Mouse (Mus musculus) cerebral cortex, adult 2 months (tissue): ENCODE data around the gene Gm42906.

Source experiments
- WGBS: fragments of 180-500 bp; shearing (Covaris S2); methylation state at CpG from one replicate; pipeline ENCODE4 v1.1.7; 2018; 5-methylcytosine and 5-hydroxymethylcytosine counted together

Gene Gm42906

DNA sequence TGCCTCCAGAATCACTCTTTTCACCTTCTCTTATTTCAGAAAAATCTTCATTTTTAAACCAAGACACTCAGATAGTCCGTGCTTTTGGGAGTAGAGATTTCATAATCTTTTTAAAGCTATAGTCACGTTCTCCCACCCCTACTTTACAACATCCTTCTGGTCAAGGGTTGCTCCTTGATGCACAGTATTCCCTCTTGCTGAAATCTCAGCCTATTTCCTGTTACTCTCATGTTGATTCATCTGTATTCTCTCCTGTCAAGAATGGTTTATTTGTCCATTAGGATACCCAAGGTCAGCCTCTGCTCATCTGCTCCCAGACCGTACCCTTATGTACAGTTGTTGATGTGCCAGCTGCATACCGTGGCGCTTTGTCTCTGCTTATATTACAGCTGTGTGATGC, 284.0 kb downstream of the Gm42906 start:
- WGBS, result 73% methylated on average over 5 of the region's 5 CpGs

DNA sequence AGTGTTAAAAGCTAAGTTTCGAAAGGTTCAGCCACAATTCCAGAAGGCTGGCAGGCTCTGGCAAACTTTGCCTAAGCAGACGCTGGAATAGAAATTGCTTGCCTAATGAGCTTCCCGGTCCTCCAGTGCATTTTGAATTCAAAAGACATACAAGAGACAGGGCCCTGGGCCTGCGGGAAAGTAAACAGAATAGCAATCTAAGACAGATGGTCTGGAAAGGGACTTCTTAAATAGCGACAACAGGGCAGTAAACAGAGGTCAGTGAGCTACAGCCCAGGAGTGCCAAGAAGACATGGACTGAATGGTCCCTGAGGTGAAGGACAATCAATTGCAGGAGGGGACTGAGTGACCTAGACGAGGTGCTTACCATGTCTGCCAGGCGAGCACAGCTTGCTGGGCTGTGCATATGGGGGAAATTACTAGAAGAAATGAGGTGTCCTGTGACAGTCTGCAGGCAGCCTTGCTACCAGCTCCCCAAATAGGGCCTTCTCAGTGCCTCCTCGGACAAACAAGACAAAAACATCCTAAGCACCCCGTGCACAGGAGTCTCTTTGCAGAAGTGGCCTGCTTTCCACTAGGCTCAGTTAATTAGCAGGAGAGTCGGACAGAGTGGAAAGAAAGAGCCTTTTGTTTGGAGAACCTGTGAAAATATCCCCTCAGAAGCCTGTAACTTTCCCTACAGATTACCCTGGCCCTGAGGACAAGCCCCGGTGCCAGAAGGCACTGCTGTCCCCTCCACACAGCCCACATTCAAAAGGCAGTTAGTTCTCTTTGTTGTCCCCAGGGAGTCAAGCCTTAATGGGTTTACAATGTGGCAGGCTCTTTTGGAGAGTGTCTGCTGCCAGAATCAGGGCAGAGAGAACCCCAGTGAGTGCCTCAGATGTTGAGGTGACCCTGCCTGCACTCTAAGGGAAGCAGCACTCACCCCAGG, 285.0 kb downstream of the Gm42906 start:
- 44% methylated on average over 11 of the region's 11 CpGs for WGBS

DNA sequence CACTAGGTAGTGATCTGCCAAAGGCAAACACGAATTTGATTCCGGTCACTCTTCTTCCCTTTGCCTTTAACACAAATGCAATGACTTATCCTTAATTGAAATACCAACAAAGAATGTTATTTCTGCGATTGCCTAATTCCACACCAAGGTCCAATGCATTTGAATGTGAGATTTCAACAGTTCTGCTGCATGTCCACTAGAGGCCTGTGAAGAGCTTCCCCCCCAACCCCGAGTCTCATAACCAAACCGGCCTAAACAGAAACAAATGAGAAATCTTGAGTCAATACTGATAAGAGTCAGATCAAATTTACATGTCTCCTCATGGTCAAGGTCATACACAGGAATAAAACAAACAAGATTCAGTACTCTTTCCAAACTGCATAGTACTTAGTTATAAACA, 285.7 kb downstream of the Gm42906 start:
- 37% methylated on average over 5 of the region's 5 CpGs for WGBS

DNA sequence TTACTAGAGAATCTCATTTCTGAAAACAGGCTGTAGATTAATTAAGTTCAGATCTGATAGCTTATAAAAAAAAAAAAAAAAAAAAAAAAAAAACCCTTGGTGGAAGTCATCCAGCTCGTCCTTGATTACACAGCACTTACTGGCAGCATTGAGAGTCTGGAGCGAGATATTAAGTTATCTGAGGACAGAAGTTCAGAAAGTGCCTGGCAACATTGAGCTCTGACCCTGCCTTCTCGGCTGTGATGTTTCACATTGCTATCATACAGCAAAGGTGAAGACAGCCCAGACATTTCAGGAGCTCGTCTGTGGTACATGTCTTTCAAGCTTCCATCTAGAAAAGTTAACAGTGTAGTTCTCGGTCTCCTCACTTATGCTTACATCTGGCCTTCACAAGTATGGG, 290.1 kb downstream of the Gm42906 start:
- 65% methylated on average over 5 of the region's 5 CpGs for WGBS

DNA sequence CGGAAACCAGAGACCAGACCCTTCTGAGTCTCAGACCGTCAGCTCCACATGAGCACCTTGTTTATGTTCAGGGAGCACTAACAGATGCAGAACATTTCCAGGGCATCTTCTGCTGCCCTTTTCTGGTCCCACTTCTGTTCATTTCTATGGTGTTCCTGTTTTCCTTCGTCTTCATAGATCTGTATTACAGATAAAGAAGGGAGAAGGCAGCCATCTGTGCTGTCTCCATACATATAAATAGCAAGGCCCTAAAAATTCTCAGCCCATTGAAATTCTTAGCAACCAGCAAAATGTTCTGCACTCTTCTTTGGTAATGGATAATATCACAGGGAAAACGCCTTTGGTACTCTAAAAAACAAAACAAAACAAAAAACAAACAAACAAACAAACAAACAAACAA, 290.7 kb downstream of the Gm42906 start:
- 55% methylated on average over 4 of the region's 4 CpGs for WGBS

DNA sequence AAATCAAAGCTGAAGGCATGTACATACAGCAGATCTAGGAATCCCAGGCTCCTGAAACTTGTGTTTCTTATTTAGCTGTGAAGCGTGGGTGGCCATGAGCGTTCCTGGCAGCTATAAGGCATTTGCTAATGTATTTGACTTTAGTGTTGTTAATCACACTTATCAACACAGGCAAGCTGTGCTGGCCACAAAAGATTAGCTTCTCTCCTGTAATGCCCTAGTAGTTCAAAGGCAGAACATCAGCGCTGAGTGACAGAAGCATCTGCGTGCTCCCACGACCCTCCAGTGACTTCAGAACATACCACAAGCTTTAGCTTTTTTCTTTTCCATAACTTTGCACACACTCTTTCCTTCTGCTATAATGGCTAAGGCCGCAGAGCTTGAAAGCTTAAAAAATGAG, 292.0 kb downstream of the Gm42906 start:
- WGBS, result 59% methylated on average over 6 of the region's 6 CpGs

DNA sequence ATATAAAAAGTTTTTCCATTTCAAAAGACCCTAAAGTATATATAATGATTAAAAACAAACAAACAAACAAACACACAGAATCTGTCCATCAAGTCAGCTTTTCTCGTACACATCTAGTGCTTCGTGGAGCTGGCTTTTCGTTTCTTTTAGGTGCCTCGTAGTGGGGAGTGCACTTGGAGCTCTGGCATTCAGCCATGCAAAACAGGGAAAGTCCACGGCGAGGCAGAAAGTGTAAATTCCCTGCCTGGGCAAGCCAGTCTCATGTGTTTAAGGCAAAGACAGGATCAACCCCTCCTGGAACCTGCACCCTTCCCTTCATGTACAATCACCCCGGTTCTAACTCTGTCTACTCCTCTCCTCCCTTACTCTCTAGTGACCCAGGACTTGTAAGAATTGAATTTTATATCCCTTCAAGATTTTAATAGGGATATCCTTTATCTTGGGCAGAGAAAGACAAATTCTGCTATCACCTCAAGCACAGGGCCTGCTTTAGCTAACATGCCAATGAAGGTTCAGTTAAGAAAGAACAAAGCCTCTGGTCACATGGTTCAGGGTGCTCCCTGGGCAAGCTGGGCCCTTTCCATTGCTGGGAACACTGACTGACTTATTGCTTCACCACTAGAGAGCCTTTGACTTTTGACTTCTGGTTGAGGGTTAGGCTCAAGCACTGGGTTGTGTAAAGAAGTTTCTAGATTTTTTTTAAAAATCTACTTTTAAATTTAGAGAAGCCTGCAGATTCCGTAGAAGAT, 292.7 kb downstream of the Gm42906 start:
- 59% methylated on average over 8 of the region's 8 CpGs for whole genome bisulfite sequencing

DNA sequence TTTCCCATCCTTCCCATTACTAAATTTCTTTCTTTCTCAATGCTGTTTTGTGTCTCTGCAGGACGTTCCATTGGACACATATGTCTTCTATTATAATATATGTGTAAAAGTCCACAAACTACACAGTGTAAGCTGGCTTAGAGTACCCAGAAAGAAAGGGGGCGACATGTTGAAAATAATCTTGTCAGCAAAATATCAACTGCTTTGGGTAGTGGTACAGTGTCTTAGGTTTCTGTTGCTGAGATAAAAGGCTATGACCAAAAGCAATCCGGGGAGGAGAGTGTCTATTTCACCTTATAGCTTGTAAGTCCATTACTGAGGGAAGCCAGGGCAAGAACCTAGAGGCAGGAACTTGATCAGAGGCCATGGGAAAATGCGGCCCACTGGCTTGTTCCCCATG, 293.8 kb downstream of the Gm42906 start:
- WGBS, result 95% methylated on average over 4 of the region's 4 CpGs

DNA sequence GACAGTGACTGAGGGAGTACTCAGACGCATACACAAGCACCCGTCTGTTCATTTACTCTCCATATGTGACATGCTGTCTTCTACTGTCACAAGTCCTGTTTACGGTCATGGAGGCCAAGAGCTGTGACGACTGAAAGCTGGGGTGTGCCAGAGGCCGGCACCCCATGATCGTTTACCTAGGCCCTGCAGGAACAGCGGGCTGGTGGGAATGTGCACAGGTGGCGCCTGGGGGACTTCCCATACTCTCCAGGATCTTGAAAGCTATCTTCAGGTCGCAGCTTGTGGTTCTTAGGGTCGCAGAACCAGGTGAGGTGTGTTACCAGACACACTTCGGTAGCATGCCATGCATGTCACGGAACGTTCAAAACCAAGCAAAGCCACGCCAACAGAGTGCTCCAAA, 294.2 kb downstream of the Gm42906 start:
- WGBS, result 92% methylated on average over 14 of the region's 14 CpGs

DNA sequence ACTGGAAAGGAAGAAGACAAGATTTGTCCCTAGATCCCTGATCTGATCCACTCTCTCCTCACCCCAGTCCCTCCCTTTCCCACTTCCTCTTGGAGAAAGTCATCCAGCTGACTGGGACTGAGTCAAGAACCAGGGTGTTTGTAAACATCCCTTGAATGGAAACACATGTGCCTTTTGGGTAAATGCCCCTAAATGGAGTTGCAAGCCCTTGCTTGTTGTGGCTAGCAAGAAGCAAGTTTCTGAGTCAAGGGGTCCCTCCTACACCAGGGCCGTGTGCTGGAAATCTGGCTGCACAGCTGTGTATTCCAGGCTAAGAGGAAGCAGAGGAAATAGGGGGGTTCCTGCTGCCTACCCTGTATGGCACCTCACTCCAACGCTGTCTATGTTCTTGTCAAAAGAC, 298.2 kb downstream of the Gm42906 start:
- 67% methylated on average over 2 of the region's 2 CpGs for WGBS

DNA sequence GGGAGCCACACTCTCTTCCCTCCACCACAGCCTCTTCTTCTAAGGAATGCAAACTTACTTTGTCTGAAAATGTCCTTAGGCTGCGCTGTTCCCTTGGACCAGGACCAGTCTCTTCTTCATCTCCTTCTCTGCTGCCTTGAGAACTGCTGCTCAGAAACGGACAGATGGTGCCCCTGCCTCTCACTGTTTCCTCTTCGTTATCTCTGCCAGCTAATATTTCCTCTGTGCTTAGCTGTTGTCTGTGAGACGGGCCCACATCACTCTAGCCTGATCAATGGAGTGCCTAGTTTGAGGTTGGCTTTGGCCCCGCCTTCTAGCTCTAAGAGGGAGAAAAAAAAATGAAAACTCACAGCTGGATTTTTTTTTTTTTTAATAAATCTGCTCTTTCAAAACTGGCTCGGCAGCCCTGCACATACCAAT, 300.7 kb downstream of the Gm42906 start:
- WGBS, result 42% methylated on average over 6 of the region's 6 CpGs

DNA sequence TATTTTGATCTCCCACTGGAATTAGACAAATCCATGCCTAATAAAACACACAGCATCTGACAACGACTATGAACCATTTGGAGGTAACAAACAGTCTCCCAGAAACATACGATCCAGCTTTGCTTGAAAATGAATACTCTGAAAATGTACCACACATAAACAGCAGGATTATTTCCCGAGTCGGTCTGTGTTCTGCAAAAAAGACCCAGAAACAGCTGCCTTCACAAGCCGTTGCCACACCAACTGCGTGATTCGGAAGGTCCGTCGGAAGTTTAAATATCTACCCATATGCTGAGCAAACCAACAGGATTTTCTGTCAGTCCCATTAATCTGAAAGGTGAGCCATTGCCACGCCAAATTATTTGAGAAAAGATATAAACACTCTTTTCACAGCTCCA, 301.4 kb downstream of the Gm42906 start:
- 39% methylated on average over 10 of the region's 10 CpGs for WGBS

DNA sequence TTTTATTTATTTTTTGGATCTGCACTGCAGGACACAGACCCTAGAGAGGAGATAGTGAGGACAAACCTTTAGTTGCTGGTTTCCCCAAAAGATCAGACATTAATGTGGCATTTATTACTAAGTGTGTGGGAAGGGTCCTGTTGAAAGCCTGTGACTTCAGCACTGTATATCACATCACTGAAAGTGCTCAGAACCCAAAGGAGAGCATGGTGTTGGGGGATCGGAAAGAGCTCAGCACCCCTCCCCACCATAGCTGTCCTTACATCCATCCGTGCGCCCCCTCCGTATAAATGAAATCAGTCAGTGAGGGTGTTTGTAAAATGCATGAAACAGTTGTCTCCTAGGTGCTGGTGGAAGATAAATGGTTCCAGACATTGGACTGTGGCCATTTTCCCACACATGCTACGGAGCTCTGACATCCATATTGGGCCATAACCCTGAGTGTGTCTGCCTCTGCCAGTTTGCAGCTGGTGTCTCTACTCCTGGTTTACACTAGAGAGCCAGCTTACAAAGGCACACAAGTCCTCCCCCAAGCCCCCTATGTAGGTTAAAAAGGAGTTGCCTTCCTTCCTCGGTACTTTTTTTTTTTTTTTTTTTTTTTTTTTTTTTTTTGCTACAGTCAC, 301.9 kb downstream of the Gm42906 start:
- WGBS, result 57% methylated on average over 6 of the region's 6 CpGs

DNA sequence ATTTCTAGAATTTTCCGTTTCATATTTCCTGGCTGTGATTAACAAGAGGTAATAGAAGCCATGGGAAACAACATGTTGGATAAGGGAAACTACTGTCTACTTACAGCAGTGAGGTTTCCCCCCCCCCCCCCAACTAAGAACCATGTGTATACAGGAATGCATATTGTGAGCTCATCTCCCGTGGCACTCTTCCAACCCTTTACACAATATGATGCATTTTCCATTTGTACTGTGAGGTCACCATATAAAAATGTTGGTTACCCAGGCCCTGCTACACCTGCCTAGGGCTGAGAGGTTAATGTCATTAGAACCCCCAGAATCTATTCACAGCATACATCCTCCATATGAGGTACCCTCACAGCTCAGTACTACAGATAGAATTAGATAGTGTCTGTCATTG, 310.1 kb downstream of the Gm42906 start:
- WGBS, result 79% methylated on average over 2 of the region's 2 CpGs

DNA sequence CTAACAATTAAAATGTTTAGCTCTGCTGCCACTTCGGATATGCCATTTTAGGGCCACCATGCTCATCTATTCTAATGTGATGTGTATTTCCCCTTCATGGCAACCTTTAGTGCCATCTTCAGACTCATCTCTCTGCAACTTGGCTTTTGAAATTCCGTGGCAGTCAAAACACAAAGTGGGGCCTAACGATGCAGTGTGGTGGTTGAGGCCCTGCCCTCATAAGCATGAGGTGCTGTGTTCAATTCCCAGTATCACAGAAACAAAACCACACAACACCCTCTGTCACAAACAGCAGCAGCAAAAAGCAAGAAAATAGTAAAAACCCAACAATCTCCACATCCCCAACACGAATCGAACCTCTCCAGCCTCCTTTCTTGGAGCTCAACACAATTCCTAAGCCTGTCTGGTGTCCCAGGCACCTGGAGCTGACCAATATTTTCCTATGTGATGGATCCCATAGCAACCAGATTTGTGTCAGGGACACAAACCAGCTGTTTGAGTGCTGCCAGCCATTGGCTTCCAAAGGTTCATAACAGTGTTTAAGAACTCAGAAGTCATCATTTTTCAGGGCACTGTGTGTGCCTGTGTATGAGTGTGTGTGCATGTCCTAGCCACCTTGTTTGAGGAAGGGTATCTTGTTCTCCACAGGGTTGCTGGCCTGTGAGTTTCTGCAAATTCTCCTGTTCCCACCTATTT, 311.6 kb downstream of the Gm42906 start:
- WGBS, result 72% methylated on average over 5 of the region's 5 CpGs

DNA sequence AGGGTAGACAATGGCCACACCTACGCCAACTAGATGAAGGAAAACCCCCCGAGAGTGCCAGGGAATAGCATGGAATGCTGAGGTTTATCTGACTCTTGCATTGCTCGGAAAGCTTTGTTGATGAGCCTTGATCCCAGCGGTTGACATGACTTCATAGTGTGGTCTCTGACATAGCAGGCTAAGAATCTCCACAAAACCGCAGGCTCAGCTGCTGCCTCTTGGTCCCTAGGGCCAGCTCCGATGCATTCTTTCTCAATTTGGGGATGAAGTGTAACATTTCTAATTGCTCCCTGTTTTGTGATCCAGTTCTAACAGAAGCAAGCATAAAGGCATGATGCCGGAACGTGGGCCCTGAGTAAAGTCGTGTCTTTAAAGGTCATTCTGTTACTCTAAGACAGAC, 315.2 kb downstream of the Gm42906 start:
- WGBS, result 90% methylated on average over 9 of the region's 9 CpGs

DNA sequence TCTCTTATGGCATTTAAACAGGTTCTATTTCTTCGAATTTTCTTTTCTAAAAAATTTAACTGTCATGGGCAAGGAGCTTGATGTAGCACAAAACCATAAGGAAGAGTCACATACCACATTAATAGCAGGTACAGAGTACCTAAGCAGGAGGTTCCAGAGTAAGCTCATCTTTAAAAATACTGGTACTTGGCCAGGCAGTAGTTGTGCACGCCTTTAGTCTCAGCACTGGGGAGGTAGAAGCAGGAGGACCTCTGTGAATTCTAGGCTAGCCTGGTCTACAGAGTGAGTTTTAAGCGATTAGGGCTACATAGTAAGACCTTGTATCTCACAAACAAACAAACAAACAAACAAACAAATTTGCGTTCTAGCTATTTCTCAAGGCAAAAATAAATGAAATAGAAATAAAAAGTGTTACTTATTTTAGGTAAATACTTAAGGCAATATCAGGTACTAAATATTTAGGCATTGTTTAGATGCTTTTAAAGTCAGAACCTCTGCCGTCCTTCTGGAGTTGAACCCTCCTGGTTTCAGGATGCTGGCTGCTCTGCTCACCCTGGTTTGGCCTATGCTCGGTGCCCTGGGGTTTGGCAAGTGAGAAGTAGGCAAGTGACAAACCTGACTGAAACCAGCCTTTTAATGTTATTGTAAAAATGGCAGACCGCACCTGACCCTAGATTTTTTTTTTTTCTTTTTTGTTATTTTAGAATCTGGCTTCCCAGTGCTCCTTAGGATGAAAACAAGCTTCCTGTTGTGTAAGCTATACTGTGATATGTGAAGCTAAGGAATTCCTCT, 316.7 kb downstream of the Gm42906 start:
- WGBS, result 79% methylated on average over 7 of the region's 7 CpGs

DNA sequence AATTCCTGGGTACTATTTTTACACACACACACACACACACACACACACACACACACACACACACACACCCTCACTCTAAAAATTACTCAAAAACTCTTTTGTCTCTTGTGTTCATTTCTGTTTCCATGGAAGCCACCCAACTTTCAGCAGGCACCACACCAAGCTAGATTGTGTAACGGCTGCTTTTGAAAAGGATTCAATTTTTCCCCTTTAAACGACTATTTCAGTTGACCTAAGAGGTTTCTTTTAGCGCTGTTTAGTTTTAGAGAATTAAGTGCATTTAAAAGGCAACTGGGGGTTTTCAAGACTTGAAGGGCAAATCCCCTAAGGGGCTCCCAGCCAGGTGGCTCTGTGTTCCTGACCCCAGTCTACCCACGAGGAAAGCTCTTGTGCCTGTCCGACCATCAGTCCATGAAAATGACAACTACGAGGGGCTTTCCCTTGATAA, 317.5 kb downstream of the Gm42906 start:
- WGBS, result 16% methylated on average over 6 of the region's 6 CpGs

DNA sequence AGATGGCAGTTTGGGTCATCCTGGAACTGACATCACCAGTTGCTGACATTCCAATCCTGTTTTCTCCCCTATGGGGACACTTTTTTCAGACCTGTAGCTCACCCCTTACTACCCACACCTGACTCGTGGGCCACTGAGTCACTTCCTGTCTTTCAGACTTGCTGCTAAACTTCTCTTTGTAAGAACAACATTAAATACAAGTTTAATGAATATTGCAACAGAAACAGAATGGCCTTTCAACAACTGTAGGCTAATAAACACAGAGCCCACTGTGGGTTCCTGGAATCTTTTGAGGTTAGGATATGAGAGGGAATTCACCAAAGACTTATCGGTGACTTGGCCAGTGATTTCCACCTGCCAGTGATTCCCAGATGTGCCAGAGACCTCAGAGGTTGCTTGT, 318.1 kb downstream of the Gm42906 start:
- WGBS, result 41% methylated on average over 2 of the region's 2 CpGs

DNA sequence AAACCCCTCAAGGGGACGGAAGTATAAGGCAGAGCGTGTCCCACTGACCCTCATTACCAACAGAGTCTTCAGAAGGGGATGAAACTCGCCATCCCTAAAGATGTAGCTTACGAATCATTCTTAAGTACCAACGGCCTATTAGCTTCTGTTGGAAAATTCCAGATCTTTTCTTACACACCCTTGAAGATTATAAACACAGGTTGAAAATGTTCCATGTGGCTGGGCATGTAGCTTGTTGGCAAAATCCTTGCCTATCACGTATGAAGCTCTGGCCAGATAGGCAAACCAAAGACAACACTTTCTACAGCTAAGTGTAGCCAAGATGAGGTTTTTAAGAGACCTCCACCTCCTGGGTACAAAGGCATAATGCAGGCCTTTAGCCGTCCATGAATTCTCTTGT, 319.0 kb downstream of the Gm42906 start:
- 72% methylated on average over 7 of the region's 7 CpGs for WGBS

DNA sequence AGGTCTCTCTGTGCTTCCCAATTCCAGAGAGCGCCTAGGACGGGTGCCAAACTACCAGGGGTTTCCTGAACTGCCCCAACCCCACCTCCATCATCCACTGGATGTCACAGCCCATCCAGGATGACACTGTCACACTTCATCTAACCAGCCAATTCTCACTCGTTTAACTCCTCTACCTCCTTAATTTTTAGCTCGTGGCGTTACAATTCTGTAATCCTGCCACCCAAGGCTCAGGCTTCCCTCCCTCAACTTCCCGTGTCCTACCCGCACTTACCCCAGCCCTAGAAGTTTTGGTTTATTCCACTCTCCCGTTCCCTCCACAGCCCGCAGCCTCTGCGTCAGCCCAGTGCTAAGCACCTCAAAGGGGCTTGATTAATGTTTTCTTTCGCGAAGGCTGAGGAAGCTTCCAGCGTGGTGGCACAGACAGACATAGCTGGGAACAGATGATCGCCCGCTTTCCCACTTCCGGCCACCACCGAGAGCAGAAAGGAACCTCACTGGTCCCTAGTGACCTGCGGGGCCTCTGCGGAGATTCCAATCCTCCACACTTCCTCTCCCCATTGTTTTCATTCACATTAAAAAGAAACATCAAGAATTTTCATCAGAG, 319.6 kb downstream of the Gm42906 start:
- WGBS, result 64% methylated on average over 19 of the region's 19 CpGs
